Mouse (Mus musculus) G1E (cell line): ENCODE results near the gene Fbln1.

ENCODE experiments used
- CTCF ChIP-seq: IDR thresholded peaks from 2 replicates; pipeline ENCODE4 v1.5.1; 2012; ENCODE audit warnings: low read depth, low read length, inconsistent platforms, mixed read lengths
- GATA1 ChIP-seq: IDR thresholded peaks from 2 replicates; pipeline ENCODE4 v1.6.1; 2012; ENCODE audit warnings: borderline replicate concordance, low read length, inconsistent platforms, mixed read lengths
- POLR2AphosphoS5 ChIP-seq: IDR thresholded peaks from 2 replicates; pipeline ENCODE4 v1.6.1; 2012; ENCODE audit warnings: low read depth, low read length, inconsistent platforms; ENCODE audit not compliant: insufficient replicate concordance
- TAL1 ChIP-seq: conservative IDR thresholded peaks from 2 replicates; pipeline ENCODE4 v1.6.1; 2012; ENCODE audit warnings: low read depth, low read length, inconsistent platforms, mixed read lengths

DNA sequence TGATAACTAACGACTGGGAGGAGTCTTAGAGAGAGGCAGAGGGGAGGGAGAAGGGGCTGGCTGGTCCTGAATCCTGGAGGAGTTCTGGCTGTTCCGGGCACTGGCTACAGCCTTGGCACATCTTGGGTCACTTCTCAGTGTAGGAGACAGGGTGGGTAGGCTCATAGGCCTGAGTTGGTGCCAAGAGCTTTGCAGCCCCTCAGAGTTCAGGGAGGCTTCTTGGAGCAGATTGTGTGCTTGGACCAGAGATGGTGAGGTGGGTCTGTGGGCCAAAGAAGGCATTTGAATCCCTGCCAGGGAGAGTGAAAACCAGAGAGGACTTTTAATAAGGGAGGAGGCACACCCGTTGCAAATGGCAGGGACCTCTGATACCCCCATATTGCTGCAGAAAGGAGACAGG, 1.3 kb downstream of the Fbln1 start:
- TF ChIP-seq GATA1 (no peak), CTCF (no peak), TAL1 (no peak), POLR2AphosphoS5 (no peak)
